Mouse (Mus musculus): ENCODE measurements around the gene Hyls1.

DNA sequence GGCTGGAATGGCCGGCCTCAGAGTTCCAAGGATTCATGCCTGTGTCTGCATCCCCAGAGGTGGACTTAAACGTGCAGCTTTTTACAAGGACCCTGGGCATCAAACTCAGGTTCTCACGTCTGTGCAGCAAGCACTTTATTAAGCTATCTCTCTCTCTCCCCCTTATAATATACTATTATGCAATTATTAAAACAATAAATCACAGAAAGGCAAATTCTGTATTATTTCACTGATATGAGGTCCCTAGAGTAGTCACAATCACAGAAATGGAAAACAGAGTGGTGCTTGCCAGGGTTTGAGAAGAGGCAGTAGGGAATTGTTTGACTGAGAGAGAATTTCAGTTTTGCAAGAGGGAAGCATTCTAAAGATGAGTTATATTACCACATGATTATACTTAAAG lies 41.1 kb downstream of the Hyls1 start:
- TF ChIP-seq CTCF (IDR thresholded peaks at IDR 0.05; ENCODE audit: control insufficient read depth, insufficient read depth, insufficient replicate concordance, low read depth, low read length) (no peak), POLR2A (IDR thresholded peaks at IDR 0.05; ENCODE audit: control insufficient read depth, low read depth, low read length) (no peak)

All from testis, adult 2 months (tissue).